Mouse (Mus musculus): ENCODE measurements at regions not wholly inside any gene's neighbourhood (a gene's known extent, or its start where the extent isn't known, plus 50 kb on each side); places are given as distances from the start of the nearest gene placed in this dataset.
"Not testable (repeated sequence)": the region's sequence is repeated elsewhere in the genome, so short reads cannot be mapped to it uniquely, and the experiment has no call there.

DNA sequence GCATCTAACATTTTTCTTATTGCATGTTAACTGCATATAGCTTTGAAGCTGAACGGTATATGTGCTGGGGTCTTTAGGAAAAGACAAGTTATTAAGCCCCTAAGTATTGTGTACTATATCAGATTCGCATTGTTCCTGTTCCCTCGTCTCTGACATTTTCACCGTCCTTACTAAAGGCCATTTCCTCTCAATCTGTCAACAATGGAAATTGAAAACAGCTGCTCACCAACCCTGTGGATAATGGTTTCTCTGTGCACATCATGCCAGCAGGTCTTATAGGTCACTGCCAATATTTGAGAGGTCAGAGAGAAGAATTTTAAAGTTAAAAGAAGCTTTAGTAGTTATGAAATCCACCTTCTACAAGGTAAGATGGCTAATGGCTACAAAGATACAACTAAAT lies 797.4 kb upstream of the Impad1 start:
- no peak for DNase-seq (ENCODE audit: low spot score in 2 of 2)

DNA sequence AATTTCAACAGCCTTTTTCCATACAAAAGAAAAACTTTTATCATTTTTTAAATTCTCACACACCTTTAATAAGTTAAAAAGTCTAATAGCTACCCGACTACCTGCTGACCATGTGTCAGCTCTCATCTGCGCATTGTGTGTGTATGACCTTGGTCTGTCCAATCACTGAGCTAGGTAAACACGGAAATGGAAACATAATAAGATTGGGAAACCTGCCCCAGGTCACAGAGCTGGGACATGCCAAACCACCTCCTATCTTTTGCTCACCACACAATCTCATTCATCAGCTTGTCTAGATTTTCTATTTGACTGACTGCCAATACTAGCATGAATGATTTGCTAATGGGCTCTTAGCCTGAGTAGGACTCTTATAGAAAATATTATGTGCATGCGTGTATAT lies 794.3 kb upstream of the Impad1 start:
- DNase-seq (ENCODE audit: low spot score in 2 of 2), result no peak

DNA sequence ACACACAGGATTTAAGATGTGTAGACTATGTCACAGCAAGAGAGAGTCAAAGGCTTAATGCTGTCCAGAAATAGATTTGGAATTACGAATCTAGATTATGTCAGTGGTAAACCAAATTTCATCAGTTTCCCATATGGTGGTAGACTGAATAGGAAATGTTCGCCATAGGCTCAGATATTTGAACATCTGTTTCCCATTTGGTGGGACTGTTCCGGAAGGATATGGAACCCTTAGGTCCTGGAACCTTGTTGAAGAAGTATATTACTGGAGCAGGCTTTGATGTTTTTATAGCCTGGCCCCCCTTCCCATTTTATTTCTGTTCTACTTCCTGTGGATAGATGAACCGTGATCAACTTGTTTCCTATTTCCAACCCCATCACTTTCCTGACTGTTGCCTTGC lies 792.0 kb upstream of the Impad1 start:
- no peak for DNase-seq (ENCODE audit: low spot score in 2 of 2)

GRCm38 (mm10) chr4:5583989-5584677 lies 791.0 kb upstream of the Impad1 start:
- DNase-seq (ENCODE audit: low spot score in 2 of 2), result peak; percentile 5 to 9

DNA sequence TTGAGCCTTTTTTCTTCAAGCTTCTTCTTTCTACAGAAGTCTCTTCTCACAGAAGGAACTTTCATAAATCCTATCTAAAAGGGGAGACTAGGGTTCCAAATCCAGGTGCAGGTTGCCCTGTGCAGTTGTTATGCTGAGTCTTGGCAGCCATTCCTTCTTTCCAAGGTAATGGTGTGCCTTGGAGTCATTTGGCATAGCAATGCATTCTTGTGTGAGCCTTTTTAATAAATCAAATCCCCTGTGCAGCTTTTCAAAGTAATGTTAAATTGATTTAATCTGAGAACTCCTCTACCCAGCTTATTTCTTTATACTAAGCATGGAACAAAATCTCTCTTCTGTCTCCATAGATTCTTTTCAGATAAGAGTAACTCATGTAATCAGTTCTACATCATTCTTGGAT lies 774.9 kb upstream of the Impad1 start:
- DNase-seq (ENCODE audit: low spot score in 2 of 2), result no peak

DNA sequence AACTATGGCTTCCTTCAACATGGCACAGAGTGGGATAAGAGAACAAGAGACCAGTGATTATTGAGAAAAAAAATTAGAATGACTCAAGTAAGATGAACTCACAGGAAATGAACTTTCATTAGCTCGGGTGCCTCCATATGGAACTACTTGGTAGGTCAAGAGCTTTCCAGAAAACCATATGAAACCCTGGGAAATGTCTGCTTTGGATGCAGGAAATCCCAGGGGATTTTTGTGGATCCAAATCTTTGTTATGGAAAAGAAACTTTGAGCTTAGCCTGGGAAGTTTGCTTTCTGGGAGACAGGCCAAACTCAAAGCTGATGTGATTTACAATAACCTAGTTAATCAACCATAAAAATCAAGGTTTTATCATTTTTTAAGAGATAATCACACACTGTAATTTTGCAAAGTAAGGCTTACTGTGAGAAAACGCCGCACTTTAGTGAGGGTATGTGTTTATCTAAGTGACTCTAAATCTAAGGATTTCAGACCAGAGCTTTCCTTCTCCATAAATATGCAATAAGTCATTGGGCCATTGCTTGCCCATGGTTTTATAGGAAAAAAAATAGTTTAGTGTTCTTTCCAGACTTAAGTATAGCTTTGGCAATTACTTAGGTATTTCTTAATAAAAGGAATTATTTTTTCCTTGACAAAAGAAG lies 767.0 kb upstream of the Impad1 start:
- DNase-seq (ENCODE audit: low spot score in 2 of 2), result no peak

DNA sequence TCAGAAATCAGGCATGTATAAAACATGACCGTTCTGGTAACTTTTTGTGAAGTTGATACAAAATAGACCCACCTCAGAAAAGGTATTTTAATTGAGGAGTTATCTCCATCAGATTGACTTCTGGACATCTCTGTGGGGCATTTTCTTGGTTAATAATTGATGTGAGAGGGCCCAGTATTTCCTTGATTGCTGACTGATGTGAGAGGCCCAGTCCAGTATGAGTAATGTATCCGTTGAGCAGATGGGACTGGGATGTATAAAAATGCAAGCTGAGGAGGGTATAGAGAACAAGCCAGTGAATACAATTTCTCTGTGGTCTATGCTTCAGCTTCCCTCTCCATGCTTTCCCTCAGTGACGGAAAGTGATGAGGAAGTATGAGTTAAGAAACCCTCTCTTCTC lies 747.0 kb upstream of the Impad1 start:
- DNase-seq (ENCODE audit: low spot score in 2 of 2), result no peak

DNA sequence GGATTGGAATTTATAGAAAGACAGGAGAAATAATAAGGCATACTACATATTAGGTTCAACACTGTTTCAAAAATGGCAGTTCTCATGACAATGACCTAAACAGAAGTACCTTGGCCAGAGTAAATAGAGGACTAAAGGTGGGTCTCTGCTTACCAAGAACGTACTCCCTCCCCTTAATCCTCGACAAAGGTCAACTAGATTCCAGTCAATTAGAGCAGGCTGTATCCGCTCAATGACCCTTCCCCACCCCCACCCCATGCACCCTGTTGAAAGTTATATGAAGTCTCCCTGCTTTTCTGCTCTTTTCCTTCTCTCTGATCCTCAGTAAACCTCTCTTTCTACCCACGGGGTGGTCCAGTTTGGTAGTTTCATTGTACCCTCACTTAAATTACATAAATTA lies 737.3 kb upstream of the Impad1 start:
- DNase-seq (ENCODE audit: low spot score in 2 of 2), result no peak

- no peak for DNase-seq (ENCODE audit: low spot score in 2 of 2)
These were observed 725.4 kb upstream of the Impad1 start for GRCm38 (mm10) chr4:5518522-5518921.

DNA sequence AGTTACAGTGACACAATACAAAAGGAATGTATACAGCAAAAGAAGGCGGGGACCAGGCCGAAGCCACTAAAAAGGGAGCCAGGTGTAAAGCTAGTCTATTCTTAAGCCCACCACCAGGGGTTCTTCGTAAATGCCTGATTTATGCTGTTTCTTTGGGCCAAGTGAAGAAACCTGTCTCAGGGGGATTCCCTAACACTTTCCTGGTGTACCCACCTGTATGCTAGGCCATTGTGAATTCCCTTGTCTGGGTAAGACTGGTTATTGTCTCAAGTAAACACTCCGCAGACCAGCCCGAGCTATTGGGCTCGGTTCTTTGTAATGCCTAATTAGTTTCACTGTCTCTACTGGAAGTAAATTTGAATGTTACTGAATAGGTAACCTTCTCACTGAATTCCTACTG lies 722.3 kb upstream of the Impad1 start:
- DNase-seq (ENCODE audit: low spot score in 2 of 2), result not testable (repeated sequence)

GRCm38 (mm10) chr4:5511743-5512142 lies 718.6 kb upstream of the Impad1 start:
- DNase-seq (ENCODE audit: low spot score in 2 of 2), result no peak

DNA sequence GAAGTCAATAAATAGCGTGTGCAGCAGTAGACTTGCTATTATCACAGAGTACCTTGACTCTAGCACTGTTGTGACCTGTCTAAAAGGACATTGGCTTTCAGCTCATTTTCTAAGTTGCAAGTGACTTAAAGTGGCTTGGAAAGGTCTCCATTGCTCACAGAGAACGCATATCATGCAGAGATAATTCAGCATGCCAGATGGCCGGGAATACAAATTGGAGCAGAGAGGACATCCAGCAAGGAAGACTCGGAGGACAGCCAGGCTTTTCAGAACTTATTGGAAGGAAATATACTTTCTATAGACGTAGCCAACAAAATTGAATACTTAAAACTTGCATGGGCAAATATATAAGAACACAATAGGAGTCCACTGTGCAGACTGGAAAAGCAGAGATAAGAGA lies 716.2 kb upstream of the Impad1 start:
- peak; percentile 1 to 3 for DNase-seq (ENCODE audit: low spot score in 2 of 2)

GRCm38 (mm10) chr4:5495012-5495411 lies 701.9 kb upstream of the Impad1 start:
- DNase-seq (ENCODE audit: low spot score in 2 of 2), result no peak

DNA sequence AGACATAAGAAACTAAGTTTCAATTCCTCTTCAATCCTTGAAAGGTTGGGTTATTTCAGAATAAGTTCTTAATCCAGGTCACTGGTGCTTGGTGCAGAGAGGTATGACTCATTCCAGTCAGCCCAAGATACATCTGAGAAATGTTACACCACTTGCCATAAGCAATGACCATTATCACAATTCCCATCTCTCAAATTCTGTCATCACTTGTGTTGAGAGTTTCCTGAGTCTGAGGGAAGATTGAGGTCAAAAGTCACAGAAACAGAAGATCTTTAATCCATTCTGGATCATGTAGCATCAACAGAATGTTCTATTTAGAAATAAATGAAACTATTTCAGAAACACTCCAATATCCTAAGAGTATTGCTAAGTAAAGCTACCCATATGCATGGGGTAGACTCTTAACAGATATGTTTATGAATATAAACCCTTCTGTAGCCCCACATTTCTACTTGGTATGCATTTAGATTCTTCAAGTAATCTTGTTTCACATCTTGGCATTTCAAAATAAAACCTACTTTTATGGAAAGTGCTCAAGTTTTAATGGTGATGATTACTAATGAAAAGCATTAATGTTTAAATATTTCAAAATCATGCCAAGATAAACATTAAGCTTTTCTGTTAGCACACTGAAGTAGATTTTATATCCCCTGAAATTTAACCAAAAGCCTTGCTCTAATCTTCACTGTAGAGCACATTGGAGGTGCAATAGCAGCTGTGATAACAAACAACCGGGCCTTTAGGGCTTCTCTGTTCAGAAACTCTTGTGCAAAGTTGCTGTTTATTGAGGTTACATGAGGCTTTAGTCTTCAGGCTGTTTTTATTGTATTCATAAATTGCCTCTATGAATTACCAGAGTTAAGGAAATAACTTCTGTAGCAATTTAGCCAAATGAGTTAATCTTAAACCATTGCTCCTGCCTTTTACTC lies 701.2 kb upstream of the Impad1 start:
- no peak for DNase-seq (ENCODE audit: low spot score in 2 of 2)

GRCm38 (mm10) chr4:5486786-5487185 lies 693.6 kb upstream of the Impad1 start:
- DNase-seq (ENCODE audit: low spot score in 2 of 2), result no peak

DNA sequence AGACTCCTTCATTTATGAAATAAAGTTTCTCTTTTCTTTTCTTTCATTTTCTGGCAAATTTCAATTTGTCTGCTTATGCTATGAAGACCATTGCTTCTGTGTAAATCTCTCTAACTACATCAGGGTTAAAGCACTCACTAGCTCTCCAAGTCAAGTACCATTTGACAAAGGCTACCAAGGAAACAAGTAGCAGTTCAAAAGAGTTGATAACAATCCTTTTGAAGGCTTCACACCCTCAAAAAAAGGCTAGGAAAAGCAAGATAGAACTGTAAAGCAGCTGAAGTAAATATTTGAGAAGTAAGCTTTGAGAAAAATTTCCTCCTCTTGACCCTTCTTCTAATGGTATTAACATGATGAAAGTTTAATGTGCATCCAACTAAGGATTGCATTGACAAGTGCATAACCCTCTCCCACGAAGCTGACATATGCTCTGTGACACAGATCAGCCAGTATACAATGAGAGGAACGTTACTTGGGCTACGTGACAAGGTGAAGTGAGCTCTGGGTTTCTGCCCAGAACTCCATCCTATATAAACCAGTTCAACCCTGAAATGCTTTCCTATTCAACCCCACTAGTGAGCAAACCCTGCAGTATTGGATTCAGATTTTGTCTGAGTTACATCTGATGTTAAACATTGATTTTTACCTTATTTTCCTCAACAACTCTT lies 678.9 kb upstream of the Impad1 start:
- no peak for DNase-seq (ENCODE audit: low spot score in 2 of 2)

DNA sequence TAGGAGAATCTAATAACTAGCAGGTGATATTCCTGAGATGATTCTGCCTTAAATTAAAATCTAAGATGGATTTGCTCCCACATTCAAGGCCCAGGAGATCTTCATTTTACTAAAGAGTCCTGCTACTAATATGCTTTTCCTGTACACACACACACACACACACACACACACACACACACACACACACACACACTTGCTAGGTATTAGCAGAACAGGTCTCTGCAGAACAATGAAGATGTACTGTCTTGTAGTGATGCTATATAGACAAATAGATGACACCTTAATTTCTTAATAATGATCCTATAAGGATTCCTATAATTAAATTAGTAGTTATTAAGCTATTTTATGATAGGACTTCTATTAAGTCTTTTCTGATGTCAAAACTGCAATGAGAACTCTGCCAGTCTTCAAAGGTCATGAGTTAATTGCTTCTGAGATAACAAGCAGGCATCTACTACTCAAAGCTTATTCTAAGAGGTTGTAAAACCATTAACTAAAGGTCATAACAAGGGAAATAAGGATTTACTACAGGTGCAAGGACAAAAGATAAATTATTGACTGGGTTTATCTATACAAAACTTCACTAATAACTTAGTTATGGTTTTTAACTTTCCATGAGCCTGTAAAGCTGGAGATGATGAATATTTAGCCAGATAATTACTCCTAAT lies 666.0 kb upstream of the Impad1 start:
- no peak for DNase-seq (ENCODE audit: low spot score in 2 of 2)

- DNase-seq (ENCODE audit: low spot score in 2 of 2), result no peak
These were observed 657.3 kb upstream of the Impad1 start for GRCm38 (mm10) chr4:5450417-5450816.

DNA sequence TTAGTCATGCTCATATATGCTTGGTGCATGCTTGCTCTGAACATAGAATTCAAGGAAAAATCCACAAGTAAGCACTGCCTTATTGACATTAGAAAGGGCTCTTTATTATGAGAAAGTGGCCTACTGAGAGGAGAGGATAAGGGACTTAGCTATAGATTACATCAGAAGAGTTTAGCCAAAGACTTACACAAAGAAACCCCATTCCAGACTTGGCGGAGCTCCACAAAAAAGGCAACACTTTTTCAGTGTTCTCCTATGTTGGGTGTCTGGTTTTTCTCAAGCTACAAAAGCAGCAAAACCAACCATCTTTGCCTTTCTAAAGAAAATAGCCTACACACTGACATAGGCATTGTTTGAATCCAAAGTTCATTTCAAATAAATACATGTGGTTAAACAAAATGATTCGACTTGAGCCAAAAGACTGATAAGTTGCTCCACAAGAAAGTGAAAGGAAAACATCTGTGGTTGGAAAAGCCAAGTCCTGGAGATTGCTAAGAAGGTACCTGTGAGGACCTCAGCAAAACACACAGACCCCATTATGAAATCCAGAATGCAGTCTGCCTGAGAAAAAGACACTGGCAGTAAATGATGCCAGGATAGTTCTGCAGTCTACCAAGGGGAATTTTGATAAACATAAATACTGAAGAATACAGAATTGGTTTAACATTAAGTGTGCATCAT lies 648.3 kb upstream of the Impad1 start:
- no peak for DNase-seq (ENCODE audit: low spot score in 2 of 2)

DNA sequence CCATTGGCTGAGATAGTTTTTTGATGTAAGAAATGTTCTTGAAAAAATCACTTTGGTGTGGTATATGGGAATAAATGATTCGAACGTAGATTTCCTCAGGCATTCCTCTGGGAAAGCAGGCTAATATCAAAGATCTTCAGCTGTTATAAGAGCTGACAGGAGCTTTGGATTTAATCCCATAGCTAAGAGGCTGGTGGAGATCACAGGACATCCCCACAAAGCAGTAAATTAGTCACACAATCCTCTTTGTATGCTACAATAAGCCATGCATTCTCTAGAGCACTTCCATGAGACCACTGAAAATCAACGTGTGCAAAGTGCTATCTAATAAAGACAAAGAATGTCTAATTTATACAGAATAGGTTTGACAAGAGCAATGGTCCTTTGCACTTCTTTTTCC lies 643.9 kb upstream of the Impad1 start:
- DNase-seq (ENCODE audit: low spot score in 2 of 2), result no peak

Data from frontal cortex, postnatal 36 days (tissue).